Mouse (Mus musculus) megakaryocyte, embryonic 14.5 days (primary cell): ENCODE results near the gene Ccdc113. TPM values are rescaled to one million over a fixed set of nuclear protein-coding genes. Genes with fewer than 3 reads are reported as not detected.

Experiments
- H3K27me3 ChIP-seq: replicated peaks from 2 replicates; pipeline ENCODE3; 2012; ENCODE audit warnings: inconsistent platforms
- H3K36me3 ChIP-seq: replicated peaks from 2 replicates; pipeline ENCODE3; 2012; ENCODE audit warnings: low read length, inconsistent platforms, mixed read lengths
- H3K4me1 ChIP-seq: 2 replicates; pipeline ENCODE4 v1.6.1; 2012; ENCODE audit warnings: inconsistent platforms
- H3K4me3 ChIP-seq: replicated peaks from 2 replicates; pipeline ENCODE3; 2012; ENCODE audit warnings: moderate library complexity, mild to moderate bottlenecking, inconsistent platforms
- H3K9me3 ChIP-seq: 2 replicates; pipeline ENCODE4 v1.6.1; 2012; ENCODE audit warnings: inconsistent platforms
- FLI1 ChIP-seq: IDR thresholded peaks from 2 replicates; pipeline ENCODE4 v1.6.1; 2012; ENCODE audit warnings: low read length, inconsistent platforms, mixed read lengths
- GATA1 ChIP-seq: IDR thresholded peaks from 3 replicates; pipeline ENCODE4 v1.6.1; 2012; ENCODE audit warnings: mixed read lengths, low read length, inconsistent platforms, borderline replicate concordance
- polyA plus RNA-seq: library from polyadenylated mRNA; stranded (reverse); fragments of >175 nt; gene quantifications from 2 replicates; pipeline ENCODE4 v1.2.3, GENCODE M21; 2012; ENCODE audit warnings: low replicate concordance; ENCODE audit not compliant: insufficient read depth

The Ccdc113 gene
- polyA plus RNA-seq = not detected in 2 replicates

GRCm38 (mm10) chr8:95533584-95534387 is at the start of gene Ccdc113:
Ccdc113 (plus strand) TSS chr8:95534085.
- Histone ChIP-seq H3K9me3 (peaks cover 6% of the 10 kb centered on the region), H3K4me1 (peaks cover 8% of the 10 kb centered on the region), H3K36me3 (no peaks in the 10 kb centered on the region), H3K4me3 (peak within 1 kb of the TSS; percentile 83), H3K27me3 (peaks cover 21% of the 10 kb centered on the region)
- TF ChIP-seq FLI1 (no peak), GATA1 (no peak)

- peaks cover 39% of the 10 kb centered on the region for H3K36me3 ChIP-seq
- TF ChIP-seq FLI1 = no peak
- TF ChIP-seq GATA1 = no peak
- peak overlapping the region; percentile 94 for H3K4me3 ChIP-seq
- no peaks in the 10 kb centered on the region for H3K9me3 ChIP-seq
- H3K27me3 ChIP-seq = peaks cover 3% of the 10 kb centered on the region
- H3K4me1 ChIP-seq = peaks cover 29% of the 10 kb centered on the region
Measured at GRCm38 (mm10) chr8:95487800-95488697, 45.8 kb upstream of the Ccdc113 start.

GRCm38 (mm10) chr8:95488698-95489332 is 45.1 kb upstream of the Ccdc113 start:
- Histone ChIP-seq H3K36me3 (peaks cover 32% of the 10 kb centered on the region), H3K4me3 (peak overlapping the region; percentile 94), H3K9me3 (no peaks in the 10 kb centered on the region), H3K4me1 (peaks cover 29% of the 10 kb centered on the region), H3K27me3 (peaks cover 3% of the 10 kb centered on the region)
- TF ChIP-seq GATA1 = no peak
- no peak for TF ChIP-seq FLI1

- H3K27me3 ChIP-seq = peaks cover 3% of the 10 kb centered on the region
- H3K4me1 ChIP-seq = peaks cover 29% of the 10 kb centered on the region
- TF ChIP-seq FLI1 (no peak), GATA1 (no peak)
- peaks cover 20% of the 10 kb centered on the region for H3K36me3 ChIP-seq
- peak within 1 kb of the TSS; percentile 94 for H3K4me3 ChIP-seq
- H3K9me3 ChIP-seq = no peaks in the 10 kb centered on the region
Measured at GRCm38 (mm10) chr8:95490006-95490405, 43.9 kb upstream of the Ccdc113 start, which contains the start of gene Csnk2a2. Csnk2a2 (minus strand) TSS chr8:95490039.

- H3K36me3 ChIP-seq = no peaks in the 10 kb centered on the region
- no peak overlapping the region for H3K4me3 ChIP-seq
- TF ChIP-seq FLI1 (no peak), GATA1 (no peak)
- H3K27me3 ChIP-seq = peaks cover 8% of the 10 kb centered on the region
- H3K9me3 ChIP-seq = no peaks in the 10 kb centered on the region
- H3K4me1 ChIP-seq = peaks cover 16% of the 10 kb centered on the region
Measured at GRCm38 (mm10) chr8:95492057-95492456, 41.8 kb upstream of the Ccdc113 start.

- H3K4me3 ChIP-seq = no peak overlapping the region
- peaks cover 13% of the 10 kb centered on the region for H3K27me3 ChIP-seq
- peaks cover 14% of the 10 kb centered on the region for H3K9me3 ChIP-seq
- H3K36me3 ChIP-seq = no peaks in the 10 kb centered on the region
- no peaks in the 10 kb centered on the region for H3K4me1 ChIP-seq
- no peak for TF ChIP-seq GATA1
- TF ChIP-seq FLI1 = no peak
Measured at GRCm38 (mm10) chr8:95495444-95495843, 38.4 kb upstream of the Ccdc113 start.

GRCm38 (mm10) chr8:95496420-95496819 is 37.5 kb upstream of the Ccdc113 start:
- TF ChIP-seq GATA1 (no peak), FLI1 (no peak)
- Histone ChIP-seq H3K4me3 (no peak overlapping the region), H3K9me3 (peaks cover 16% of the 10 kb centered on the region), H3K36me3 (no peaks in the 10 kb centered on the region), H3K4me1 (no peaks in the 10 kb centered on the region), H3K27me3 (peaks cover 14% of the 10 kb centered on the region)

- Histone ChIP-seq H3K4me1 (no peaks in the 10 kb centered on the region), H3K4me3 (no peak overlapping the region), H3K36me3 (no peaks in the 10 kb centered on the region), H3K9me3 (peaks cover 22% of the 10 kb centered on the region), H3K27me3 (peaks cover 15% of the 10 kb centered on the region)
- no peak for TF ChIP-seq FLI1
- no peak for TF ChIP-seq GATA1
Measured at GRCm38 (mm10) chr8:95497821-95498220, 36.1 kb upstream of the Ccdc113 start.

- TF ChIP-seq GATA1 = no peak
- no peak for TF ChIP-seq FLI1
- Histone ChIP-seq H3K36me3 (no peaks in the 10 kb centered on the region), H3K27me3 (peaks cover 15% of the 10 kb centered on the region), H3K9me3 (peaks cover 31% of the 10 kb centered on the region), H3K4me3 (no peak overlapping the region), H3K4me1 (no peaks in the 10 kb centered on the region)
Measured at GRCm38 (mm10) chr8:95499266-95500064, 34.4 kb upstream of the Ccdc113 start.
